Mouse (Mus musculus) ES-CJ7 (cell line): ENCODE measurements around the gene Vmn1r90.

Source experiments
- DNase-seq: peaks from one replicate; pipeline ENCODE4 v3.0.0; 2011; ENCODE audit warnings: low read depth, low spot score

The Vmn1r90 gene

DNA sequence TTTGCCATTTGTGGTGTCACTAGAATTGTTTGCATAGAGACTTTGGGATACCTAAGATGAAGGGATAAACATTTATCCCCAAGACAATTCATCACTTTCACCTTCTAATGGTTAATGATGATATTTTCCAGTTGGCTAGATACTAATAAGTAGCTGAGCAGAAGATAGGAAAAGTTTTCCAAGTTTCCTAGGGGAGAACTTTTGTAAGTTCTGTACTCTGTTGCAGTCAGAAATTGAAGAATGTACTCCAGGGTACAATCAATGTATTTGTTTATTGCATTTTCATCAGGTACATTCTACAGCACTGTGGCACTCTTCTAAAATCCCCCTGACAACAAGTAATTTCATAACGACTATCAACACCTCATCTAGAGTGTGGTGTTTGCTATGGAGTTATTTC is at the start of gene Vmn1r90:
TSS of gene Vmn1r90 (minus strand) at position 101 of the 400 bp plus-strand sequence.
- no peak for DNase-seq

DNA sequence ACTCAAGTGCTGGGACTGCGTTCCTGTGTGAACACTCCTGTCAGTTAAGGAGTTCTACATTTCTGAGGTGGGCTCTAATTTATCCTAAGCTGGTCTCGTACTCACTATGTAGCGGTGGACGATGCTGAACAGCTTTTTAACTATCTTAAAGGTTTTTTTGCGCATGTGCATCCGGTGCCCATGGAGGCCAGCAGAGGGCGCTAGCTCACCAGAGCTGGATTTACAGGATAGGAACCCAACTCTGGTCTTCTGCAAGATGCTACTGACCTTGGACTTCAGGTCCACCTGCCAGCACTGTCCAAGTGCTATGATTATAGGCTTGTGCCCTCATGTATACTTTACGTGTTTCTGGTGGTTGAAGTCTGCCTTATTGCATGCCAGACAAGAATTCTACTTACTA is 29.7 kb upstream of the Vmn1r90 start:
- peak; percentile 17 for DNase-seq

DNA sequence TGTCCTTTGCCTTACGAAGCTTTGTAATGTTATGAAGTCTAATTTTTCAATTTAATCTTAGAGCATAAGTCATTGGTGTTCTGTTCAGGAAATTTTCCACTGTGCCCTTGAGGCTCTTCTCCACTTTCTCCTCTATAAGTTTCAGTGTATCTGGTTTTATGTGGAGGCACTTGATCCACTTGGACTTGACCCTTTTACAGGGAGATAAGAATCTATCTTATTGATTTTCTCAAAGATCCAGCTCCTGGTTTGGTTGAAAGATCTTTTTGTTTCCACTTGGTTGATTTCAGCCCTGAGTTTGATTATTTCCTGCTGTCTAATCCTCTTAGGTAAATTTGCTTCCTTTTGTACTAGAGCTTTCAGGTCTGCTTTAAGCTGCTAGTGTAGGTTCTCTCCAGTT is 11.0 kb downstream of the Vmn1r90 start:
- no peak for DNase-seq

DNA sequence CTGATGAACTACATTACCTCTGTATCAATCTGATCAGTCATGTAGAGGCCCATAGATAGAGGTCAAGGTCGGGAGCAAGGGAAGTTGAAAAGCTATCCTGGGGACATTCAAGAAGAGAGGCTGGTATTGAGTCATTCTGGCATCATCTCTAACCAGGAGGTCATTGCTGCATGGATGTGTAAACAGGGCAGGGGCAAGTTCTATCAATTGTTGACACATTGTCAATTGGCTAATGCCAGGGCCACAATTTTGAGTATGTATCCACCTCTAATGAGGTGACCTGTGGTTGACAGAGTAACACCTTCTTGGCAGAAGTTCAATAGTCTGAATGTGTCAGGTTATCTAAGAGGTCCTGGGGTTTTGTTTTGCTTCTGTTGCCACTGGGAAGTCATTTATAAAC is 38.0 kb downstream of the Vmn1r90 start:
- no peak for DNase-seq

DNA sequence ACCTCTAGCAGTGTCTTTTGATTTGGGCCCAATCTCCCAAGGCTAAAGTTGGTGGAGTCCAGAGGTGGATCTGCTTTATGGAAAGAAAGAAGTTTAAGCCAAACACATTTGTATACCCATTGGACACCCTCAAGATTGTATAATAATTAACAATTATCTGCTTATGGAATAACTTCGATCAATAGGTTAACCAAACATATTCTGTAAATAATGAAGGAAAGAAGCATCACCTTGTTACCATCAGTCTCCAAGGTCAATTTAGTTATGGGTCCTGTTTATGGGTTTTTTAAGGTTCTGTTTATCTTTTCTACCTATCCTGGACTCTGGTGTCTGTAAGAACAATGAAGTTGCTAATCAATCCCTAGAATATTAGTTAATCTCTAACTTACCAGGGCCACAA is 40.7 kb downstream of the Vmn1r90 start:
- DNase-seq, result no peak

DNA sequence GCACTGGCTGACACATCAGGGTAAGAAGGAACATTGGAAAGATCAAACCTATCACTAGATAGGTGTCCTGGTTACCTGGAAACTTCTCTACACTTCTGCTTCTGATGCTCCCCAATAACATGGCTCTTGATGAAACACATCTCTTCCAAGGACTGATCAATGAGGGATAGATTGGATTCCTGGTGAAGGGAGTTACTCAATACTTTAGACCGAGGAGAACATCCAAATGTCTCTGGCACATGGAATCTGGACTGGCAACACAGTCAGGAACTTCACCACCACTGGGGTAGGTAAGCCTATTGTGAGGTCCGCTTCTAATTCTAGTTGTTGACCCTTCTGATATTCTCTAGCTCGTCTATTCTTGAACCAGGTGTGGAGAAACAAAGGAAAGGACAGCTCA is 45.0 kb downstream of the Vmn1r90 start:
- DNase-seq, result no peak
